Mouse (Mus musculus): ENCODE measurements around the gene Rab3gap1. TPM values are rescaled to one million over a fixed set of nuclear protein-coding genes. Genes with fewer than 3 reads are reported as not detected.

The Rab3gap1 gene
- polyA plus RNA-seq, 1 experiment = 42.5 TPM

- TF ChIP-seq POLR2A (IDR thresholded peaks at IDR 0.05; ENCODE audit: borderline replicate concordance, insufficient read depth, low read length) = no peak
- no peak for TF ChIP-seq CTCF (IDR thresholded peaks at IDR 0.05; ENCODE audit: borderline replicate concordance, insufficient read depth, low read depth, low read length)
- no peak for DNase-seq
- Histone ChIP-seq H3K4me3 (replicated peaks; ENCODE audit: insufficient read depth, low read depth, low read length) (no peak overlapping the region), H3K27me3 (ENCODE audit: control insufficient read depth, insufficient read depth, low read length) (no peaks in the 10 kb centered on the region), H3K27ac (ENCODE audit: insufficient read depth, low read length) (no peak overlapping the region), H3K4me1 (ENCODE audit: control insufficient read depth, insufficient read depth, low read length) (no peaks in the 10 kb centered on the region)
- 90% methylated on average over 5 of the region's 5 CpGs for WGBS
Measured at GRCm38 (mm10) chr1:127934322-127934721, 65.7 kb downstream of the Rab3gap1 start.

GRCm38 (mm10) chr1:127937277-127937676 lies 68.7 kb downstream of the Rab3gap1 start:
- H3K4me3 ChIP-seq (replicated peaks; ENCODE audit: insufficient read depth, low read depth, low read length) = no peak overlapping the region
- no peak for DNase-seq
- TF ChIP-seq CTCF (IDR thresholded peaks at IDR 0.05; ENCODE audit: borderline replicate concordance, insufficient read depth, low read depth, low read length) (no peak), POLR2A (IDR thresholded peaks at IDR 0.05; ENCODE audit: borderline replicate concordance, insufficient read depth, low read length) (no peak)
- H3K27me3 ChIP-seq (ENCODE audit: control insufficient read depth, insufficient read depth, low read length) = no peaks in the 10 kb centered on the region
- H3K4me1 ChIP-seq (ENCODE audit: control insufficient read depth, insufficient read depth, low read length) = no peaks in the 10 kb centered on the region
- no peak overlapping the region for H3K27ac ChIP-seq (ENCODE audit: insufficient read depth, low read length)
- 62% methylated on average over 8 of the region's 8 CpGs for WGBS

GRCm38 (mm10) chr1:127942231-127942630 lies 73.7 kb downstream of the Rab3gap1 start:
- H3K27ac ChIP-seq (ENCODE audit: insufficient read depth, low read length) = no peak overlapping the region
- TF ChIP-seq POLR2A (IDR thresholded peaks at IDR 0.05; ENCODE audit: borderline replicate concordance, insufficient read depth, low read length) (no peak), CTCF (IDR thresholded peaks at IDR 0.05; ENCODE audit: borderline replicate concordance, insufficient read depth, low read depth, low read length) (no peak)
- H3K4me1 ChIP-seq (ENCODE audit: control insufficient read depth, insufficient read depth, low read length) = no peaks in the 10 kb centered on the region
- no peak for DNase-seq
- no peaks in the 10 kb centered on the region for H3K27me3 ChIP-seq (ENCODE audit: control insufficient read depth, insufficient read depth, low read length)
- H3K4me3 ChIP-seq (replicated peaks; ENCODE audit: insufficient read depth, low read depth, low read length) = no peak overlapping the region
- WGBS = 95% methylated on average over 10 of the region's 10 CpGs

GRCm38 (mm10) chr1:127943516-127943915 lies 74.9 kb downstream of the Rab3gap1 start:
- 85% methylated on average over 6 of the region's 6 CpGs for WGBS
- Histone ChIP-seq H3K27ac (ENCODE audit: insufficient read depth, low read length) (no peak overlapping the region), H3K4me3 (replicated peaks; ENCODE audit: insufficient read depth, low read depth, low read length) (no peak overlapping the region), H3K27me3 (ENCODE audit: control insufficient read depth, insufficient read depth, low read length) (no peaks in the 10 kb centered on the region), H3K4me1 (ENCODE audit: control insufficient read depth, insufficient read depth, low read length) (no peaks in the 10 kb centered on the region)
- TF ChIP-seq POLR2A (IDR thresholded peaks at IDR 0.05; ENCODE audit: borderline replicate concordance, insufficient read depth, low read length) (no peak), CTCF (IDR thresholded peaks at IDR 0.05; ENCODE audit: borderline replicate concordance, insufficient read depth, low read depth, low read length) (no peak)
- no peak for DNase-seq

- Histone ChIP-seq H3K27me3 (ENCODE audit: control insufficient read depth, insufficient read depth, low read length) (no peaks in the 10 kb centered on the region), H3K27ac (ENCODE audit: insufficient read depth, low read length) (no peak overlapping the region), H3K4me3 (replicated peaks; ENCODE audit: insufficient read depth, low read depth, low read length) (no peak overlapping the region), H3K4me1 (ENCODE audit: control insufficient read depth, insufficient read depth, low read length) (no peaks in the 10 kb centered on the region)
- no peak for TF ChIP-seq CTCF (IDR thresholded peaks at IDR 0.05; ENCODE audit: borderline replicate concordance, insufficient read depth, low read depth, low read length)
- no peak for TF ChIP-seq POLR2A (IDR thresholded peaks at IDR 0.05; ENCODE audit: borderline replicate concordance, insufficient read depth, low read length)
- no peak for DNase-seq
- WGBS = 64% methylated on average over 3 of the region's 3 CpGs
Measured at GRCm38 (mm10) chr1:127945696-127946575, 77.4 kb downstream of the Rab3gap1 start.

GRCm38 (mm10) chr1:127946615-127947249 lies 78.2 kb downstream of the Rab3gap1 start:
- H3K27ac ChIP-seq (ENCODE audit: insufficient read depth, low read length) = no peak overlapping the region

GRCm38 (mm10) chr1:127948748-127949147 lies 80.2 kb downstream of the Rab3gap1 start:
- Histone ChIP-seq H3K27me3 (ENCODE audit: control insufficient read depth, insufficient read depth, low read length) (no peaks in the 10 kb centered on the region), H3K4me1 (ENCODE audit: control insufficient read depth, insufficient read depth, low read length) (no peaks in the 10 kb centered on the region), H3K4me3 (replicated peaks; ENCODE audit: insufficient read depth, low read depth, low read length) (no peak overlapping the region), H3K27ac (ENCODE audit: insufficient read depth, low read length) (no peak overlapping the region)
- WGBS = 87% methylated on average over 5 of the region's 5 CpGs
- no peak for DNase-seq
- no peak for TF ChIP-seq CTCF (IDR thresholded peaks at IDR 0.05; ENCODE audit: borderline replicate concordance, insufficient read depth, low read depth, low read length)
- no peak for TF ChIP-seq POLR2A (IDR thresholded peaks at IDR 0.05; ENCODE audit: borderline replicate concordance, insufficient read depth, low read length)

More at GRCm38 (mm10) chr1:127946615-127947249, 78.2 kb downstream of the Rab3gap1 start:
- 81% methylated on average over 5 of the region's 5 CpGs for WGBS
- H3K4me1 ChIP-seq (ENCODE audit: control insufficient read depth, insufficient read depth, low read length) = no peaks in the 10 kb centered on the region
- H3K4me3 ChIP-seq (replicated peaks; ENCODE audit: insufficient read depth, low read depth, low read length) = no peak overlapping the region
- TF ChIP-seq POLR2A (IDR thresholded peaks at IDR 0.05; ENCODE audit: borderline replicate concordance, insufficient read depth, low read length) (no peak), CTCF (IDR thresholded peaks at IDR 0.05; ENCODE audit: borderline replicate concordance, insufficient read depth, low read depth, low read length) (no peak)
- no peak for DNase-seq
- H3K27me3 ChIP-seq (ENCODE audit: control insufficient read depth, insufficient read depth, low read length) = no peaks in the 10 kb centered on the region
